Mouse (Mus musculus) olfactory bulb, adult 2 months (tissue): ENCODE results near the gene Ctbp1.

Experiments
- CTCF ChIP-seq: fragments of 200-500 bp; IDR thresholded peaks from 2 replicates; pipeline ENCODE4 v1.5.1; 2012; ENCODE audit warnings: low read depth, mild to moderate bottlenecking, low read length, moderate library complexity; ENCODE audit not compliant: insufficient read depth
- POLR2A ChIP-seq: fragments of 200-500 bp; IDR thresholded peaks from 2 replicates; pipeline ENCODE4 v1.6.1; 2012; ENCODE audit warnings: mild to moderate bottlenecking, low read depth, low read length, moderate library complexity; ENCODE audit not compliant: insufficient read depth

GRCm38 (mm10) chr5:33237600-33238255, 37.1 kb downstream of the Ctbp1 start:
- no peak for TF ChIP-seq POLR2A
- no peak for TF ChIP-seq CTCF
